Comparison of ENCODE assay signal across 12 mouse cellular contexts in genomic region chr1:36016566-36016965, GRCm38 (mm10). TPM values are rescaled to one million over a fixed set of nuclear protein-coding genes. Genes with fewer than 3 reads are reported as not detected.
DNase-seq lines count a peak whose midpoint lies in the region; ATAC-seq lines count a peak whose summit lies in the region.
"Had no signal": no experiment of that assay in that cellular context is flagged by ENCODE, and none has a peak within 500 bp of the region (broad histone marks: within the 10 kb centered on the region; RNA-seq: fewer than 3 reads in every experiment).

No protein-coding gene starts in this region.

- H3K36me3 ChIP-seq in heart, embryonic 16.5 days (ENCODE audit: control insufficient read depth, insufficient read depth): no peaks in the 10 kb centered on the region
- no peaks in the 10 kb centered on the region for H3K36me3 ChIP-seq in midbrain, embryonic 10.5 days
- no peaks in the 10 kb centered on the region for H3K36me3 ChIP-seq in midbrain, embryonic 14.5 days (ENCODE audit: control insufficient read depth, insufficient read depth, low read length)
- no peaks in the 10 kb centered on the region for H3K36me3 ChIP-seq in embryonic facial prominence, embryonic 14.5 days (ENCODE audit: control insufficient read depth, insufficient read depth, low read length)
- no peaks in the 10 kb centered on the region for H3K36me3 ChIP-seq in limb, embryonic 10.5 days
- H3K36me3 ChIP-seq: midbrain, embryonic 15.5 days had no signal

- H3K4me3 ChIP-seq in heart, embryonic 16.5 days (ENCODE audit: low read length): no peak overlapping the region
- no peak overlapping the region for H3K4me3 ChIP-seq in midbrain, embryonic 10.5 days
- no peak overlapping the region for H3K4me3 ChIP-seq in midbrain, embryonic 14.5 days (replicated peaks; ENCODE audit: low read depth, low read length)
- no peak overlapping the region for H3K4me3 ChIP-seq in embryonic facial prominence, embryonic 14.5 days (ENCODE audit: low read depth, low read length)
- peak overlapping the region; percentile 11; the same call in 1 of the 2 replicates for H3K4me3 ChIP-seq in limb, embryonic 10.5 days
- H3K4me3 ChIP-seq: gastrocnemius, adult 2 months; midbrain, embryonic 15.5 days had no signal

- H3K27ac ChIP-seq in heart, embryonic 16.5 days (ENCODE audit: low read length): peak overlapping the region; percentile 69
- peak overlapping the region; percentile 84 for H3K27ac ChIP-seq in midbrain, embryonic 10.5 days (replicated peaks)
- H3K27ac ChIP-seq in midbrain, embryonic 14.5 days (replicated peaks; ENCODE audit: low read depth, low read length): no peak overlapping the region
- peak overlapping the region; percentile 49; the same call in 1 of the 2 replicates for H3K27ac ChIP-seq in embryonic facial prominence, embryonic 14.5 days (replicated peaks; ENCODE audit: low read depth, low read length)
- H3K27ac ChIP-seq in limb, embryonic 10.5 days: peak overlapping the region; percentile 79
- H3K27ac ChIP-seq: gastrocnemius, adult 2 months; midbrain, embryonic 15.5 days had no signal

- no peaks in the 10 kb centered on the region for H3K27me3 ChIP-seq in heart, embryonic 16.5 days (ENCODE audit: control insufficient read depth, insufficient read depth, low read length)
- H3K27me3 ChIP-seq in midbrain, embryonic 10.5 days (ENCODE audit: low read depth, poor library complexity, severe bottlenecking): no peaks in the 10 kb centered on the region
- H3K27me3 ChIP-seq in midbrain, embryonic 14.5 days (ENCODE audit: control insufficient read depth, insufficient read depth, low read length): no peaks in the 10 kb centered on the region
- H3K27me3 ChIP-seq in embryonic facial prominence, embryonic 14.5 days (replicated peaks; ENCODE audit: control insufficient read depth, insufficient read depth, low read length): no peaks in the 10 kb centered on the region
- H3K27me3 ChIP-seq in limb, embryonic 10.5 days (ENCODE audit: low read depth, poor library complexity, severe bottlenecking): no peaks in the 10 kb centered on the region
- H3K27me3 ChIP-seq: midbrain, embryonic 15.5 days had no signal

- H3K9ac ChIP-seq in heart, embryonic 16.5 days (ENCODE audit: low read length): peak overlapping the region; percentile 60
- H3K9ac ChIP-seq in midbrain, embryonic 14.5 days (replicated peaks; ENCODE audit: low read length): no peak overlapping the region
- H3K9ac ChIP-seq in embryonic facial prominence, embryonic 14.5 days (ENCODE audit: low read depth, low read length): 0 out of 2 replicates have a peak overlapping the region, but pooled peaks have one; percentile 16
- H3K9ac ChIP-seq: liver, postnatal 0 days; midbrain, embryonic 15.5 days had no signal

- 37% methylated on average over 4 of the region's 4 CpGs for WGBS in heart, embryonic 16.5 days
- WGBS in midbrain, embryonic 10.5 days: 44% methylated on average over 4 of the region's 4 CpGs
- WGBS in midbrain, embryonic 14.5 days: 43% methylated on average over 4 of the region's 4 CpGs
- WGBS in embryonic facial prominence, embryonic 14.5 days: 38% methylated on average over 4 of the region's 4 CpGs
- 46% methylated on average over 4 of the region's 4 CpGs for WGBS in limb, embryonic 10.5 days

- no peak for DNase-seq in heart, postnatal 36 days
- no peak for DNase-seq in midbrain, embryonic 10.5 days (ENCODE audit: low spot score)
- no peak for DNase-seq in midbrain, embryonic 14.5 days
- DNase-seq in embryonic facial prominence, embryonic 14.5 days (ENCODE audit: low spot score): no peak
- DNase-seq in limb, embryonic 10.5 days (ENCODE audit: low spot score): no peak
- DNase-seq in natural killer cell, adult 2 months (ENCODE audit: low spot score in 2 of 2): no peak
- no peak for DNase-seq in urinary bladder, postnatal 4 days (ENCODE audit: low spot score in 2 of 2)
- DNase-seq: cerebellum, adult 2 months; liver, postnatal 0 days had no signal

- H3K4me1 ChIP-seq in heart, embryonic 16.5 days (ENCODE audit: control insufficient read depth, insufficient read depth, low read length): peaks cover 22% of the 10 kb centered on the region
- peaks cover 33% of the 10 kb centered on the region for H3K4me1 ChIP-seq in midbrain, embryonic 10.5 days
- no peaks in the 10 kb centered on the region for H3K4me1 ChIP-seq in midbrain, embryonic 14.5 days (ENCODE audit: control insufficient read depth, insufficient read depth, low read length)
- H3K4me1 ChIP-seq in embryonic facial prominence, embryonic 14.5 days (ENCODE audit: control insufficient read depth, insufficient read depth, low read length): peaks cover 24% of the 10 kb centered on the region
- H3K4me1 ChIP-seq in limb, embryonic 10.5 days: peaks cover 44% of the 10 kb centered on the region

- H3K9me3 ChIP-seq in heart, embryonic 16.5 days (replicated peaks; ENCODE audit: control insufficient read depth, low read length): 0 out of 2 replicates have a peak, but pooled peaks cover 3% of the 10 kb centered on the region
- H3K9me3 ChIP-seq in midbrain, embryonic 10.5 days (replicated peaks): peaks cover 7% of the 10 kb centered on the region
- no peaks in the 10 kb centered on the region for H3K9me3 ChIP-seq in midbrain, embryonic 14.5 days (ENCODE audit: control insufficient read depth, low read length)
- no peaks in the 10 kb centered on the region for H3K9me3 ChIP-seq in embryonic facial prominence, embryonic 14.5 days (ENCODE audit: control insufficient read depth, low read length)
- no peaks in the 10 kb centered on the region for H3K9me3 ChIP-seq in limb, embryonic 10.5 days (replicated peaks)
- H3K9me3 ChIP-seq: midbrain, embryonic 15.5 days had no signal

- H3K4me2 ChIP-seq in heart, embryonic 16.5 days (ENCODE audit: low read depth, low read length): peak overlapping the region; percentile 51; the same call in 1 of the 2 replicates
- no peak overlapping the region for H3K4me2 ChIP-seq in midbrain, embryonic 14.5 days (ENCODE audit: low read length)
- H3K4me2 ChIP-seq in embryonic facial prominence, embryonic 14.5 days (ENCODE audit: low read depth, low read length): peak overlapping the region; percentile 24; the same call in 1 of the 2 replicates
- H3K4me2 ChIP-seq: midbrain, embryonic 15.5 days had no signal

- intact Hi-C loops in heart, postnatal 36 days (cut with DNase I): no loop called here

- ATAC-seq in heart, embryonic 16.5 days (replicated peaks; ENCODE audit: extremely low read depth, insufficient read depth, low FRiP score): no peak
- no peak for ATAC-seq in midbrain, embryonic 14.5 days (ENCODE audit: low FRiP score, low TSS enrichment)
- no peak for ATAC-seq in embryonic facial prominence, embryonic 14.5 days (ENCODE audit: low read depth)
- ATAC-seq: liver, postnatal 0 days; midbrain, embryonic 15.5 days had no signal

RNA-seq across cellular contexts. Expression of gene Hs6st1, which starts 51.6 kb away (rescaled TPM):
- 3.2 and 3.8 TPM in 2 replicates for polyA plus RNA-seq in heart, embryonic 16.5 days (2015; fragmentation: Nextera tagmentation; extraction: Ambion mirVana)
- 10 to 100 TPM; 21.3 to 23.1 TPM for total RNA-seq in heart, postnatal 36 days (2021)
- polyA plus RNA-seq in midbrain, embryonic 10.5 days (2016; fragmentation: Nextera tagmentation; extraction: Ambion mirVana): 4.9 and 5.4 TPM in 2 replicates
- 18.2 and 18.5 TPM in 2 replicates for polyA plus RNA-seq in midbrain, embryonic 14.5 days (2014; fragmentation: Nextera tagmentation; extraction: Ambion mirVana)
- 10.1 and 11.5 TPM in 2 replicates for polyA plus RNA-seq in embryonic facial prominence, embryonic 14.5 days (2014; fragmentation: Nextera tagmentation; extraction: Ambion mirVana)
- 3.0 and 3.6 TPM in 2 replicates for polyA plus RNA-seq in limb, embryonic 10.5 days (2016; fragmentation: Nextera tagmentation; extraction: Ambion mirVana)
